8 mouse cellular contexts compared by ENCODE assay signal in the genomic region with DNA sequence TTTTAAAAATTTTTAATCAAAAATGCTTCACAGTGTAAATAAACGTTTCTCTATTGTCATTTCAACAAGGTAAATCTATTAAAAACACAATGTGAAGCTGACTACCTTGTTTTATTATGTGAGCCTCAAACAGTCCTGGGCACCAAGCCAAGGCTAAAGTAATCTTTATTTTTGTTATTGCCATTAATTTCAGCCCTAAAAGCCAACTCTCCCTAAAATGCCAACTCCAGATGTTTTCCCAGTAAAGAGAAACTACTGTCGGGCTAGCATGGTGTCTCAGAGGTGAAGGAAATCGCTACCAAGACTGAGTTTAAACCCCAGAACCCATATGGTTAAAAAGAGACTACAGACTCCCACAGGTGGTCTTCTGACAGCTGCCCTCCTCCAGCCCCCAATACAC. TPM values are rescaled to one million over a fixed set of nuclear protein-coding genes. Genes with fewer than 3 reads are reported as not detected.
DNase-seq lines count a peak whose midpoint lies in the region; ATAC-seq and TF ChIP-seq lines count a peak whose summit lies in the region.

No protein-coding gene starts in this region.

- peak overlapping the region; percentile 93 for H3K4me2 ChIP-seq in kidney, embryonic 16.5 days (replicated peaks; ENCODE audit: low read depth, low read length)
- H3K4me2 ChIP-seq in embryonic facial prominence, embryonic 12.5 days (replicated peaks), result peak overlapping the region; percentile 98
- H3K4me2 ChIP-seq in hindbrain, postnatal 0 days (ENCODE audit: low read depth, low read length), result peak overlapping the region; percentile 90
- H3K4me2 ChIP-seq in midbrain, embryonic 16.5 days (ENCODE audit: low read length), result peak overlapping the region; percentile 83

- no peak for ATAC-seq in kidney, embryonic 16.5 days (ENCODE audit: low FRiP score, low TSS enrichment)
- ATAC-seq in embryonic facial prominence, embryonic 12.5 days (ENCODE audit: insufficient number of reproducible peaks, insufficient read depth, low FRiP score, low TSS enrichment), result no peak
- no peak for ATAC-seq in hindbrain, postnatal 0 days
- no peak for ATAC-seq in midbrain, embryonic 16.5 days

- peak overlapping the region; percentile 83 for H3K4me3 ChIP-seq in kidney, embryonic 16.5 days (ENCODE audit: low read length)
- H3K4me3 ChIP-seq in embryonic facial prominence, embryonic 12.5 days, result peak overlapping the region; percentile 94
- peak overlapping the region; percentile 96 for H3K4me3 ChIP-seq in hindbrain, postnatal 0 days (ENCODE audit: low read length)
- peak overlapping the region; percentile 92; the same call in 1 of the 2 replicates for H3K4me3 ChIP-seq in midbrain, embryonic 16.5 days (ENCODE audit: low read depth, low read length)

- no peak overlapping the region for H3K27ac ChIP-seq in kidney, embryonic 16.5 days (ENCODE audit: low read length)
- H3K27ac ChIP-seq in embryonic facial prominence, embryonic 12.5 days, result no peak overlapping the region
- no peak overlapping the region for H3K27ac ChIP-seq in hindbrain, postnatal 0 days
- H3K27ac ChIP-seq in midbrain, embryonic 16.5 days (ENCODE audit: low read length), result no peak overlapping the region

- H3K9me3 ChIP-seq in kidney, embryonic 16.5 days (ENCODE audit: low read length), result no peaks in the 10 kb centered on the region
- no peaks in the 10 kb centered on the region for H3K9me3 ChIP-seq in embryonic facial prominence, embryonic 12.5 days
- H3K9me3 ChIP-seq in hindbrain, postnatal 0 days (ENCODE audit: low read length), result no peaks in the 10 kb centered on the region
- H3K9me3 ChIP-seq in midbrain, embryonic 16.5 days (replicated peaks; ENCODE audit: control insufficient read depth, low read length, poor library complexity, severe bottlenecking), result no peaks in the 10 kb centered on the region

- H3K9ac ChIP-seq in kidney, embryonic 16.5 days (replicated peaks; ENCODE audit: low read length), result peak overlapping the region; percentile 88; the same call in 1 of the 2 replicates
- no peak overlapping the region for H3K9ac ChIP-seq in embryonic facial prominence, embryonic 12.5 days
- H3K9ac ChIP-seq in hindbrain, postnatal 0 days (replicated peaks; ENCODE audit: low read length), result peak overlapping the region; percentile 91; the same call in 1 of the 2 replicates
- H3K9ac ChIP-seq in midbrain, embryonic 16.5 days (ENCODE audit: low read depth, low read length), result no peak overlapping the region; the same call in 1 of the 2 replicates

- intact Hi-C loops in left cerebral cortex, postnatal 10 days (cut with DNase I), result no loop called here

- TF ChIP-seq CTCF in hindbrain, postnatal 0 days (IDR thresholded peaks at IDR 0.05; ENCODE audit: low read depth), result no peak

- 26% methylated on average over 3 of the region's 3 CpGs for WGBS in kidney, embryonic 16.5 days
- WGBS in embryonic facial prominence, embryonic 12.5 days, result 38% methylated on average over 3 of the region's 3 CpGs
- 52% methylated on average over 3 of the region's 3 CpGs for WGBS in hindbrain, postnatal 0 days
- 54% methylated on average over 3 of the region's 3 CpGs for WGBS in midbrain, embryonic 16.5 days

- DNase-seq in kidney, adult 8-10 months, result no peak
- no peak for DNase-seq in hindbrain, postnatal 0 days (ENCODE audit: low spot score)
- no peak for DNase-seq in right cerebral cortex, adult 2 months (ENCODE audit: low spot score in 2 of 2)
- DNase-seq in left cerebral cortex, postnatal 10 days (ENCODE audit: extremely low spot score in 1 of 2, low spot score in 2 of 2), result no peak
- no peak for DNase-seq in gastrocnemius, postnatal 25 days

- no peaks in the 10 kb centered on the region for H3K27me3 ChIP-seq in kidney, embryonic 16.5 days (ENCODE audit: insufficient read depth, low read length)
- no peaks in the 10 kb centered on the region for H3K27me3 ChIP-seq in embryonic facial prominence, embryonic 12.5 days
- H3K27me3 ChIP-seq in hindbrain, postnatal 0 days (ENCODE audit: insufficient read depth, low read length), result no peaks in the 10 kb centered on the region
- H3K27me3 ChIP-seq in midbrain, embryonic 16.5 days (ENCODE audit: control insufficient read depth, insufficient read depth, low read depth, low read length), result no peaks in the 10 kb centered on the region

- peaks cover 15% of the 10 kb centered on the region for H3K4me1 ChIP-seq in kidney, embryonic 16.5 days (ENCODE audit: insufficient read depth, low read length)
- peaks cover 10% of the 10 kb centered on the region for H3K4me1 ChIP-seq in embryonic facial prominence, embryonic 12.5 days
- peaks cover 8% of the 10 kb centered on the region for H3K4me1 ChIP-seq in hindbrain, postnatal 0 days (ENCODE audit: insufficient read depth, low read length)
- H3K4me1 ChIP-seq in midbrain, embryonic 16.5 days (ENCODE audit: control insufficient read depth, insufficient read depth, low read length), result peaks cover 15% of the 10 kb centered on the region

- H3K36me3 ChIP-seq in kidney, embryonic 16.5 days (ENCODE audit: insufficient read depth, low read length), result peaks cover 9% of the 10 kb centered on the region
- peaks cover 10% of the 10 kb centered on the region; the same call in 1 of the 2 replicates for H3K36me3 ChIP-seq in embryonic facial prominence, embryonic 12.5 days
- peaks cover 13% of the 10 kb centered on the region; the same call in 1 of the 2 replicates for H3K36me3 ChIP-seq in hindbrain, postnatal 0 days (ENCODE audit: insufficient read depth, low read length)
- peaks cover 11% of the 10 kb centered on the region for H3K36me3 ChIP-seq in midbrain, embryonic 16.5 days (ENCODE audit: control insufficient read depth, insufficient read depth, low read length)

RNA-seq across cellular contexts. Expression of a gene that starts 1.4 kb away (rescaled TPM):
- polyA plus RNA-seq in kidney, embryonic 16.5 days (2015; fragmentation: Nextera tagmentation; extraction: Ambion mirVana), result 10.5 and 10.6 TPM in 2 replicates
- 6.9 and 8.2 TPM in 2 replicates for polyA plus RNA-seq in embryonic facial prominence, embryonic 12.5 days (2016; fragmentation: Nextera tagmentation; extraction: Ambion mirVana)
- total RNA-seq in hindbrain, postnatal 0 days (2014; rRNA removed), result 32.8 and 35.3 TPM in 2 replicates
- 7.8 and 8.6 TPM in 2 replicates for polyA plus RNA-seq in hindbrain, postnatal 0 days (2015; fragmentation: Nextera tagmentation; extraction: Ambion mirVana)
- 8.9 and 9.7 TPM in 2 replicates for polyA plus RNA-seq in midbrain, embryonic 16.5 days (2015; fragmentation: Nextera tagmentation; extraction: Ambion mirVana)
- 10 to 100 TPM; 52.8 to 53.6 TPM for total RNA-seq in left cerebral cortex, postnatal 10 days (2021)
- total RNA-seq in gastrocnemius, postnatal 25 days (2021), result 10 to 100 TPM; 26.7 to 32.8 TPM

RNA-seq across cellular contexts. Expression of a gene that starts 53.3 kb away (rescaled TPM):
- polyA plus RNA-seq in kidney, embryonic 16.5 days (2015; fragmentation: Nextera tagmentation; extraction: Ambion mirVana), result 3.4 and 3.7 TPM in 2 replicates
- polyA plus RNA-seq in embryonic facial prominence, embryonic 12.5 days (2016; fragmentation: Nextera tagmentation; extraction: Ambion mirVana), result 1.6 and 1.8 TPM in 2 replicates
- 7.3 and 36.8 TPM in 2 replicates for total RNA-seq in hindbrain, postnatal 0 days (2014; rRNA removed)
- 2.5 and 2.9 TPM in 2 replicates for polyA plus RNA-seq in hindbrain, postnatal 0 days (2015; fragmentation: Nextera tagmentation; extraction: Ambion mirVana)
- polyA plus RNA-seq in midbrain, embryonic 16.5 days (2015; fragmentation: Nextera tagmentation; extraction: Ambion mirVana), result 4.0 and 4.2 TPM in 2 replicates
- total RNA-seq in left cerebral cortex, postnatal 10 days (2021), result 1 to 10 TPM; 2.8 to 3.6 TPM
- total RNA-seq in gastrocnemius, postnatal 25 days (2021), result 1 to 10 TPM; 2.2 to 3.7 TPM

Comparison
In these comparisons a context has a peak if more than half of its experiments do, and no peak if none do; other contexts are left out.
1. H3K9ac ChIP-seq: peak in kidney, embryonic 16.5 days (single experiment) and hindbrain, postnatal 0 days (single experiment); none in embryonic facial prominence, embryonic 12.5 days (single experiment) and midbrain, embryonic 16.5 days (single experiment).
2. Peak in every context shown above with its lines, with median percentiles within 50 percentile points of each other: H3K4me2 ChIP-seq and H3K4me3 ChIP-seq.